Mouse (Mus musculus) hindbrain, embryonic 10.5 days (tissue): ENCODE data around the gene Kcnj1. TPM values are rescaled to one million over a fixed set of nuclear protein-coding genes. Genes with fewer than 3 reads are reported as not detected.

Experiments
- DNase-seq: peaks from one replicate; pipeline ENCODE4 v3.0.0-alpha.2; 2017; ENCODE audit warnings: low spot score
- H3K27ac ChIP-seq: fragments of 300-500 bp; sonication (generic); 2 replicates; pipeline ENCODE4 v1.5.1; 2016; ENCODE audit warnings: mild to moderate bottlenecking, moderate library complexity
- H3K27me3 ChIP-seq: fragments of 300-500 bp; sonication (generic); 2 replicates; pipeline ENCODE4 v1.6.1; 2016; ENCODE audit warnings: mild to moderate bottlenecking; ENCODE audit not compliant: poor library complexity, insufficient read depth, severe bottlenecking
- H3K36me3 ChIP-seq: fragments of 300-500 bp; sonication (generic); 2 replicates; pipeline ENCODE4 v1.6.1; 2016; ENCODE audit warnings: mild to moderate bottlenecking, moderate library complexity
- H3K4me1 ChIP-seq: fragments of 300-500 bp; sonication (generic); replicated peaks from 2 replicates; pipeline ENCODE4 v1.6.1; 2016; ENCODE audit warnings: mild to moderate bottlenecking
- H3K4me3 ChIP-seq: fragments of 300-500 bp; sonication (generic); 2 replicates; pipeline ENCODE4 v1.5.1; 2016; ENCODE audit warnings: mild to moderate bottlenecking, moderate library complexity
- H3K9me3 ChIP-seq: fragments of 300-500 bp; sonication (generic); 2 replicates; pipeline ENCODE4 v1.6.1; 2016; ENCODE audit warnings: mild to moderate bottlenecking, moderate library complexity
- WGBS: fragments of 180-500 bp; shearing (Covaris S2); methylation state at CpG from one replicate; pipeline ENCODE4 v1.1.7; 2016; 5-methylcytosine and 5-hydroxymethylcytosine counted together
- polyA plus RNA-seq: library from polyadenylated mRNA; unstranded; fragments of >200 nt; fragmentation: Nextera tagmentation; extraction: Ambion mirVana; gene quantifications from 2 replicates; pipeline ENCODE4 v1.2.1, GENCODE M21; 2016

Gene Kcnj1
- polyA plus RNA-seq, 1 experiment from 2014 or later = not detected

DNA sequence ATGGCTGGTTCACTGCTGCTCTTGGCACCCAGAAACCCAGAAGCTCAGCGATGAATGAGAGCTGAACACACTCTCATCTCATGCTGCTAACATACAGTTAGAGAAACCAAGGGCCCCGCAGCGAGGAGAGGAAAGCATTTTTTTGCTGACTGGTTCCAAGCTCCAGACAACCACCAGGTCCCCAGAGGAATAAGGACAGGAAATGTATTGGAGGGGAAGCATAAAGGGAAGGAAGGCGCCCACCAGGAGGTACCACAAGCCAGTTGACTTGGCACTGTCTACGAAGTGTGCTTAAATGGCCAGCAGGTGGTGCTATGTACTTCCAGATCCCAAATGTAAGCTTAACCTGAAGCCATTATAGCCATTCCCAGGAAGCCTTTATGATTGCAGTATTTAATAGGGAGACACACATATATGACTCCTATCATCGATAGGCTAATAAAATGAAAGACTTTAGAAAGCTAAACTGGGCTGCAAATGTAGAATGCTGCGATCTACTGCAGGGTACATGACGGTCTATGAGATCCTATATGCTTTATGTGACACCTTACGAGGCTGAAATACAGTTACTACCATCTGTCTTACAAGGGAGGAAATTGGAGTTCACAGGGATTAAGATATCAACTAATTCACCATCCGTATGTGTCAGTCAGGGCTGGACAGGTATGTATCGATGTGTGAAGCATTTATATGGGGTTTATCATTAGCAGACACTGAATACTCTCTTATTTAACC lies 33.1 kb downstream of the Kcnj1 start:
- peaks cover 28% of the 10 kb centered on the region for H3K4me1 ChIP-seq
- H3K9me3 ChIP-seq = no peaks in the 10 kb centered on the region
- peak; percentile 64 for DNase-seq
- no peak overlapping the region; the same call in 1 of the 2 replicates for H3K4me3 ChIP-seq
- no peaks in the 10 kb centered on the region for H3K36me3 ChIP-seq
- WGBS = 45% methylated on average over 11 of the region's 11 CpGs
- no peak overlapping the region for H3K27ac ChIP-seq
- peaks cover 51% of the 10 kb centered on the region for H3K27me3 ChIP-seq

DNA sequence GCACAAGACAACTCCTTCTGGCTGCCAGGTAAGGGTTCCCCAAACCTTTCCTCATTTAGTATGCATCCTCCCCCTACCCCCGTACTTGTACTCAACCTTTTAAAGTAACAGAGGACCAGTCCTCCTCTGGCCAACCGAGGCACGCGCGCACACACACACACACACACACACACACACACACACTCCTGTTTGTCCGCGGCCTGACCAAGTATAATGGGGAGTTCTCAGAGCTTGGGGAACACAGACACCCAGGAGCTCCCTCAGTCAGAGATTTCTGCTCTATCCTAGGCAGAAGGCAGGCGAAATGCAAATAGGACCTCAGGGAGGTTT lies 36.4 kb downstream of the Kcnj1 start:
- Histone ChIP-seq H3K4me3 (peak overlapping the region; percentile 64), H3K9me3 (no peaks in the 10 kb centered on the region), H3K27ac (peak overlapping the region; percentile 93), H3K36me3 (no peaks in the 10 kb centered on the region), H3K27me3 (peaks cover 76% of the 10 kb centered on the region), H3K4me1 (peaks cover 24% of the 10 kb centered on the region)
- no peak for DNase-seq
- WGBS = 7% methylated on average over 8 of the region's 8 CpGs

DNA sequence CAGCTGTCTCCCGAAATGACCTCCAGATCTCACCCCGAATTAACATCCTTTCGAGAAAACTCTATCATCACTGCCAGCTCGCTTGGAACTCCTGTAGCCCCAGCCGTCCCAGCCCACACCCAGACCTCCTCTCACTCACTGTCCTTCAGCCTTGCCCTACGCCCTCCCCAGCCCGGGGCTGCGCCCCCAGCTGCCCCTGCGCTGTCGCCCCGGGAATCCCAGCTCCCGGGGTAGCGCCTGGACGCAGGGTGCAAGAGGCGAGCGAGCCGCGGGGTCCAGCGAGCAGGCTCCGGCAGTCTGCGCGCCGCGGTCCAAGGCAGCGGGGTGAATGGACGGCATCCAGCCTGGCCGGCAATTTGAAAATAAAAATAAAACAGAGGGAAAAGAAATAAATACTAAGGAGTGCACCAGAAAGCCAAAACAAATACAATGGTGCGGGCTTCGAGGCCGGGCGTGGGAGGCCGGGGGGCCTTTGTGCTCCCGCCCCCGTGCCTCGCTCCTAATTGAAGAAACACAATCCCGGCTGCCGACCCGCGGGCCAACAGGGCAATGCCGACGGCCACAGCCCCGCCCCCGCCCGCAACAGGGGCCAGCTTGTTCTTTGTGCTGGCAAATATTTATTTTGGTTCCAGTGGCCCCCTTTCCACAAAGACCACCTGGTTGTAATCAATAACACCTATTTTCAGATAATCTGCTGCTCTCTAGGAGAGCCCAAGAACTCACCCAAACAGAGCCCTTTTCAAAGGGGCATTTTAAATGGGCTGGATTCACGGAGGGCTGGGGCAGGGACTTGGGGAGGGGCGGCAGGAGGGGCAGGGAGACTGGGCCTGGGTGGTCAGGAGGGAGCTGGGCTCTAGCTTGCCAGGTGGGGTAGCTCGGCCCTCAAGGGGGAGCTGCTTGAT lies 37.0 kb downstream of the Kcnj1 start:
- Histone ChIP-seq H3K36me3 (no peaks in the 10 kb centered on the region), H3K27ac (peak overlapping the region; percentile 93), H3K27me3 (peaks cover 75% of the 10 kb centered on the region), H3K4me3 (peak overlapping the region; percentile 64), H3K4me1 (peaks cover 24% of the 10 kb centered on the region), H3K9me3 (no peaks in the 10 kb centered on the region)
- DNase-seq = peak; percentile 80
- WGBS = under 1% methylated on average over 47 of the region's 47 CpGs

DNA sequence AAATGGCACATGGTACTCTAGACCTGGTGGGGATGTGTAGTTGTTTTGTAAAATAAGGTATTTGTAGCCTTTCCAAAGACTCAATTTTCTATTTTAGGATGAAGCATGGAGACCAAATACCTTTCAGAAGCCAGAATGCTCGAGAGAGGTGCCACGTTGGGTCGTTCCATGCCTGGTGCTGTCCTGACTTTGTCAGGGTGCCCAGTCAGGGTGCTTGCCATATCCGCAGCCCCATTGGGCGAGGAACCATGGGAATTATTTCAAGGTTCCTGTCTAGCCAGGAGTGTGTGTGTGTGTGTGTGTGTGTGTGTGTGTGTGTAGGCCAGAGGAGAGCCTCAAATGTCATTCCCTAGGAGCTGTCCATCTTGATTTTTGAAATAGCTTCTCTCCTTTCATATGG lies 38.4 kb downstream of the Kcnj1 start:
- Histone ChIP-seq H3K27ac (no peak overlapping the region; the same call in 1 of the 2 replicates), H3K4me3 (no peak overlapping the region), H3K27me3 (peaks cover 69% of the 10 kb centered on the region), H3K4me1 (peaks cover 28% of the 10 kb centered on the region), H3K9me3 (no peaks in the 10 kb centered on the region), H3K36me3 (no peaks in the 10 kb centered on the region)
- no peak for DNase-seq
- 93% methylated on average over 5 of the region's 5 CpGs for WGBS

DNA sequence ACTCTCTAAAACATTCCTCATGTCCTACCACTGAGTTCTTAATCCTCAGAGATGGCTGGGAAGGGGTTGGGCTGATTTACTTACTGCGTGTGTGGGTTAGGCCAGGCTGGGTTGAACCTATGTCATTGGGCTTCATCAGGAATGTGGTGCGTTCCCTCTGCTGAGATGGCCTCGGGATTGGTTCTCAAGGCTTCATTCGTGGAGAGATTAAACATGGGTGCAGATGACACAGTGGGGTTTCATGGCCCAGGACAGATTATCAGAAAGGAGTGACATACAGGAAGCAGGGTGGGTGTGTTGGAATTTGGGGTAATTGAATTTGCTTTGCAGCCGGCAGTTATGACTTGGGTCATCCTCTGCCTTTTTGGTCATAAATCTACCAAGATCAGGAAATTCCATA lies 39.2 kb downstream of the Kcnj1 start:
- 93% methylated on average over 5 of the region's 5 CpGs for WGBS
- no peaks in the 10 kb centered on the region for H3K36me3 ChIP-seq
- no peak overlapping the region for H3K27ac ChIP-seq
- peaks cover 60% of the 10 kb centered on the region for H3K27me3 ChIP-seq
- H3K4me1 ChIP-seq = peaks cover 28% of the 10 kb centered on the region
- H3K4me3 ChIP-seq = no peak overlapping the region
- H3K9me3 ChIP-seq = no peaks in the 10 kb centered on the region
- no peak for DNase-seq

DNA sequence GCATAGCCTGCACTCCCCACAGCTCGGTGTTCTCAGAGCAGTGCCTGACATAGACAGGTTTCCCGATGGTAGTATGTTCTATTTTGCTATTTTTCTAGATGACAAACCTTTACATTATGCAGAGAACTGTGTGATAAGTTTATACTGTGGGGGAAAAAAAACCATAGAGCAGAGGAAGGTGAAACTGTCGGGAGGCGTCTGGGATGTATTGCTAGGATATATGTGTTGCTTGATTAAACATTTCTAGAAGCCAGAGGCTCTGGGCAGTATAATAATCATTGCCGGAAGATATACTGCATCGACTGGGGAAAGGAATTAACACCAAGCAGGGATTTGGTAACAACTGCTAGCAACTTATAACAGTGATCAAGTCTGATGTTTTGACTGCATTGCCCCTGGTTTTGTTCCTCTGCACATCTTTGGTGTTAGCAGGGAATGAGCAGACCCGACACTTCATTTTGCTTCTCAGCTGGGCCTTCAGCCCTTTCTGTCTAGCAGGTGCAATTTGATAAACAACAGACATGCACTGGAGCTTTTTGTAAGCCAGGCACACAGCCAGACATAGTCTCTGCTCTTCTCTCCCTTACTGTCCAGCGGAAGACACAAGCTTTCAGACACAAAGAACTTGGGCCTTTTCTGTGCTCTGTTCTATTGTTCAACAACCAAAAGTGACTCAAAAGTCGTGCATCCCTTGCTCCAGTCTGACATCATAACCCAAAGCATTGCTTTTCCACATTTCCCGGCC lies 40.7 kb downstream of the Kcnj1 start:
- no peak for DNase-seq
- WGBS = 82% methylated on average over 10 of the region's 10 CpGs
- Histone ChIP-seq H3K27me3 (peaks cover 45% of the 10 kb centered on the region), H3K27ac (no peak overlapping the region), H3K4me3 (no peak overlapping the region), H3K9me3 (no peaks in the 10 kb centered on the region), H3K4me1 (peaks cover 32% of the 10 kb centered on the region), H3K36me3 (no peaks in the 10 kb centered on the region)

DNA sequence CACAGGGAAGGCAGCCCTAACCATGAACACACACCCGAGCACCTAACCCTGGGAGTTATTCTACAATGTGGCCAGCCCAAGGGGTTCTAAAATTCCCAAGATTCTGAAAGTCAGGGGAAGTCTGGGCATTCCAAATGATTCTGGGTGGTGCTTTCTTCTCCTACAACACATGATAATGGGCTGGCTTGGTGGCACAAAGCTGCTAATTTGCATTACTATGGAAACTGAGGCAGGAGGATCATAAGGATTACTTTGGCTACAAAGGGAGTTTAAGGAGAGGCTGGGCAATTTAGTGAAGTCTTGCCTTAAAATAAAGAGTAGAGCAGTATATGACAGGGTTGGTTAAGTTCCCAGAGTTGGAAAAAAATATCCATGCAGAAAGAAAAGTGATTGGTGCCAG lies 42.7 kb downstream of the Kcnj1 start:
- peaks cover 32% of the 10 kb centered on the region for H3K27me3 ChIP-seq
- 53% methylated on average over 1 of the region's 1 CpGs for WGBS

DNA sequence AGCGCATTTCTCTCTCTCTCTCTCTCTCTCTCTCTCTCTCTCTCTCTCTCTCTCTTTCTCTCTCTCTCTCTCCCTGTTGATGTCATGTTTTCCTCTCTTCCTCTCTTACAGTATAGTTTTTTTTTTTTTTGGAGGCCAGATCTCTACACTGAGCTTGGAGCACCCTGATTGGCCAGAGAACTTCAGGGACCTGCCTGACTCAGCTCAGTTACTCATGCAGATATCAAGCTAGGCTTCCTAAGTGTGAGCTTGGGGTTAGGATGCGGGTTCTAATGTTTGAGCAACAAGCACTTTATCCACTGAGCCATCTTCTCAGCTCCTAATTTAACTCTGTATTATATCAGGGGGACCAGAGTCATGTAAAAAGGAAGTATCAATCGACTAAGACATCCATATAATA lies 43.7 kb downstream of the Kcnj1 start:
- no peak for DNase-seq
- Histone ChIP-seq H3K27ac (no peak overlapping the region), H3K36me3 (no peaks in the 10 kb centered on the region), H3K9me3 (no peaks in the 10 kb centered on the region), H3K27me3 (peaks cover 22% of the 10 kb centered on the region), H3K4me3 (no peak overlapping the region), H3K4me1 (0 out of 2 replicates have a peak, but pooled peaks cover 8% of the 10 kb centered on the region)
- WGBS = 95% methylated on average over 3 of the region's 3 CpGs

More for the DNA sequence above, 42.7 kb downstream of the Kcnj1 start:
- no peak for DNase-seq
- Histone ChIP-seq H3K4me1 (peaks cover 13% of the 10 kb centered on the region), H3K27ac (no peak overlapping the region), H3K4me3 (no peak overlapping the region), H3K36me3 (no peaks in the 10 kb centered on the region), H3K9me3 (no peaks in the 10 kb centered on the region)

DNA sequence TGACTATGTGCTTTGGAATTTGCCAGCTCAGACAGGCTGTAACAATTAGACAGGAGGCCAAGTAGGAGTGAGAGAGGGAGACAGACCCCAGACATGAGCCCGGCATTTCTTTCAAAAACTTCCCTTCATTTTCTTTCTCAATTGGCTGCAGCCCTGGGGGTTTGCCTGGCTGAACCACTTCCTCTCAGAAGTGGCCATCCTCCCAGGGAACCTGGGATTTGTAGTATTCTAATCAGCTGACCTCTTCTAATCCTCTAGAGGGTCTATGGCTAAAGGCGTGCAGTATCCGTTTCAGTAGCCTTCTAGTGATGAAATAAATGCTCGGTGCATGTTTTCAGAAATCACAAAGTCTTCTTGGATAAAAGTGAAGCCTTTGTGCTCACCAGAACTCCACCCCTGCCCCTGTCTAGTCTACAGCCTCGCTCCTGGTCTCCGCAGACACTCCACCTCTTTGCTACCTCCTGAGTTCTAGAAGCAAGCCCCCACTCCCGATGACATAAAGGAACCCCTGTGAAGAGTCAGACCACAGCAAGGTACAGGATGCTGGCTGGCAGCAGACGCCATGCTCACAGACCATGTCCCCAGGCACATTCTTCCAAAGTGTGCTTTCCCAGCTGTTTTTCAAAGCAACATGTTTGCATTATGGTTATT lies 45.3 kb downstream of the Kcnj1 start:
- DNase-seq = peak; percentile 25
- 36% methylated on average over 8 of the region's 8 CpGs for WGBS
- H3K4me3 ChIP-seq = no peak overlapping the region
- no peak overlapping the region for H3K27ac ChIP-seq
- no peaks in the 10 kb centered on the region for H3K9me3 ChIP-seq
- peaks cover 7% of the 10 kb centered on the region for H3K27me3 ChIP-seq
- no peaks in the 10 kb centered on the region for H3K36me3 ChIP-seq
- H3K4me1 ChIP-seq = 0 out of 2 replicates have a peak, but pooled peaks cover 8% of the 10 kb centered on the region

DNA sequence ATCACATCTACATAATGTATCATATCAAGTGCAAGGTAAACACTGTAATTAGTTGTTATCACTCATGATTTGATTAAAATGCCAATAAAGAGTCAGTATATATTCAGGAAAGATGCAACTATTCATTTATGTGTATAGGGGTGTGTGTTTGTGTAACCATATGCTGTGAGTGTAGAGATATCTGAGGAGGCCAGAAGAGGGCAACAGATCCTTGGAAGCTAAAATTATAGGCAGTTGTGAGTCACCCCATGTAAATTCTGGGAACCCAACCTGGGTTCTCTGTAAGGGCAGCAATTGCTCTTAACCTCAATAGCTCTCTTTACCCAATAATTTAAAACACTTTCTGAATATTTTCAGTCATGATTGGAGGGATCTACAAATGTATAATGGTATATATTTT lies 48.4 kb downstream of the Kcnj1 start:
- Histone ChIP-seq H3K27me3 (no peaks in the 10 kb centered on the region), H3K36me3 (0 out of 2 replicates have a peak, but pooled peaks cover 5% of the 10 kb centered on the region), H3K27ac (no peak overlapping the region), H3K4me3 (no peak overlapping the region), H3K9me3 (no peaks in the 10 kb centered on the region), H3K4me1 (0 out of 2 replicates have a peak, but pooled peaks cover 4% of the 10 kb centered on the region)
- no peak for DNase-seq

DNA sequence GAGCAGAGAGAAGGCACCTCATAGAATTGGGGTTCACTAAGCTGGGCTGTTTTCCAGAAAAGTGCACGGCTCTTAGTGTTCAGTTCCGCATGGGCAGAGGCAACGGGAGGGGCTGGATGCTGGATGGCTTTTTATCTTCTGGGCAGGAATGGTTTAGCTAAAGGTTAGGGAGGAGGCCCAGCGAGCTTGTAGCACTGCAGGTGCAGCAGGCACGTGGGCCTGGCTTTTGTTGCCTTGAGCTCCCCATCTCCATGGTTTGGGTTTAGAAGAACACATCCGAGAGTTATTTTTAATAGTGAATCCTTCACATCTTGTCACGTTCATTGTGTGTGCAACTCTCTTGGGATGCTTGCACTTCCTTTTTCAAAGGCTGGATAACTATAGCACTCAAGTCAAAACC lies 53.0 kb downstream of the Kcnj1 start:
- Histone ChIP-seq H3K4me3 (no peak overlapping the region), H3K4me1 (no peaks in the 10 kb centered on the region), H3K27ac (no peak overlapping the region), H3K27me3 (no peaks in the 10 kb centered on the region), H3K36me3 (0 out of 2 replicates have a peak, but pooled peaks cover 5% of the 10 kb centered on the region), H3K9me3 (no peaks in the 10 kb centered on the region)
- DNase-seq = no peak
- 77% methylated on average over 7 of the region's 7 CpGs for WGBS

DNA sequence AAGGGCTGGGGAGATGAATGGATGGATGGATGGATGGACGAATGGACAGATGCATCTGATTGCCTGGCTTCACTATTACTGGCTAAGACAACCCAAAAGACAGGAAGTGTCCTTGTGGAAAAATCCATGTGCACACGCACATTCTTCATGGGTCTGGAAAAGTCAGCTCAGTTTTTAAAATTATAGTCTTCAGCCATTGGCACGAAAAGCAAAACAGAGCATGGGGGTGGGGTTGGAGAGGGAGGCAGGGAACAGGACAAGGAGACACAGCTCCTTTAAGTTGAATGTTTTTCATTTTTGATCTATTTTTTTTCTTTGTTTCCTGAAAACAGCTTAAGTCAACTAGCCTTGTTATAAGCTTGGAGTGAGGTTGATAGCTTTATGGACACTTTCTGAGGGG lies 58.8 kb downstream of the Kcnj1 start:
- H3K9me3 ChIP-seq = no peaks in the 10 kb centered on the region
- H3K27ac ChIP-seq = no peak overlapping the region
- peaks cover 9% of the 10 kb centered on the region for H3K4me1 ChIP-seq
- no peak for DNase-seq
- no peaks in the 10 kb centered on the region for H3K36me3 ChIP-seq
- H3K4me3 ChIP-seq = no peak overlapping the region
- 85% methylated on average over 3 of the region's 3 CpGs for WGBS
- no peaks in the 10 kb centered on the region for H3K27me3 ChIP-seq
